Mouse (Mus musculus): ENCODE measurements around the gene 1190005I06Rik.

Gene 1190005I06Rik

DNA sequence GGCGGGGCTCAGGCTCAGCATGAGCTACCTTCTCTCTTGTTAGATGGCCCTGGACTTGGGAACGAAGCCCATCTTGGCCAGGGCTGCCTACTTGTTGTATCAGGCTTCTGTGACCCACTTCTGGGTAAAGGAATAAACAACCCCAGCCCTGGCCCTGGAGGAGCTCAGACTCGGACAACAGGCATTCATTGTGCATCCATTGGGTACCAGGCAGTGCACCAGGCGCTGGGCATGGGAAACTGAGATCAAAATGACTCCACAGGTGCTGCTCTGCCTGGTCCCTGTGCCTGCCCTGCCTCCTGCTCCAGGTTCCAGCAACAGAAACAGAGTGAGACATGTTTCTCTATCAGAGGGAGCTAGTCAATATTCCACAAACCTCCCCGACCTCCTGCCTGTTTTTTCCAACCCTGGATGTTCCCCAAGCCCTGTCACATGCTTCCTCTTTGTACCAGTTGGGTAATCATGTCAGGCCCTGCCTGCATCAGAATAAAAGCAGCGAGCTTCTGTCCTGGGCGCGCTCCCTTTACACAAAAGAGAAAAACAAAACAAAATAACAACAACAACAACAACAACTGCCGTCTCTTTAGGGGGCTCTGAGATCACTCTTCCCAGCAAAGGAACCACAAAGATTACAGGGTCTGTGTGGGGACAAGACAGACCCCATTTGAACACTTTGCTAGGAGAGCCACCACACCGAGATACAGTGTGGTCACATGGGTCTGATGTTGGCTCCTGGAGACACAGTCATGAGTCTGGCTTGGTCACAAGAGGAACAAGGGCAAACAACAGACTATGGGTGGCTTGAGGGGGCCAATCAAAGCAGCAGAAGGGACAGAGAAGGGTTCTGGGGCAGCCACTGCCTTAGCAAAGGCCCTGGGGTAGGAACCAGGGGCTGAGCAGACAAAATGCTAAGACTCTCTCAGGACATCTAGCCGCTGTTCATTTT lies 27.9 kb downstream of the 1190005I06Rik start:
- DNase-seq = no peak

DNA sequence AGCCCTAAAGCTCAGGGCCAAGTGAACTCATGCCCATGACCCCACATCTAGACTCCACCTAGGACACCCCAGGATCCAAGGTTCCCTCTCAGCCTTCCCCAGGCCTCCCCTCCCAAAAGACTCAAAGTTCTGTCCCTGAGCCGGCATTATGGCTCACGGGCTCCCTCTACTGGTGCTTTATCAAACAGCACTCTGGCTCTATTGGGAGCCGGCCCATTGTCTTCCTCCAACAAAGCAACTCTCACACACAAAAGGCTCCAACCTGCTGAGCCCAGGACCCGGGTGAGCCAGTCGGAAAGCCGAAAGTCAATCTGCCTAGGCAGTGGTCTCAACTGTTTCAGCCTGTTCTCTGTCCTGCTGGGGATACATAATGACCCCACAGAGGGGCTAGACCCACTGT lies 29.3 kb downstream of the 1190005I06Rik start:
- DNase-seq = peak; percentile 77

DNA sequence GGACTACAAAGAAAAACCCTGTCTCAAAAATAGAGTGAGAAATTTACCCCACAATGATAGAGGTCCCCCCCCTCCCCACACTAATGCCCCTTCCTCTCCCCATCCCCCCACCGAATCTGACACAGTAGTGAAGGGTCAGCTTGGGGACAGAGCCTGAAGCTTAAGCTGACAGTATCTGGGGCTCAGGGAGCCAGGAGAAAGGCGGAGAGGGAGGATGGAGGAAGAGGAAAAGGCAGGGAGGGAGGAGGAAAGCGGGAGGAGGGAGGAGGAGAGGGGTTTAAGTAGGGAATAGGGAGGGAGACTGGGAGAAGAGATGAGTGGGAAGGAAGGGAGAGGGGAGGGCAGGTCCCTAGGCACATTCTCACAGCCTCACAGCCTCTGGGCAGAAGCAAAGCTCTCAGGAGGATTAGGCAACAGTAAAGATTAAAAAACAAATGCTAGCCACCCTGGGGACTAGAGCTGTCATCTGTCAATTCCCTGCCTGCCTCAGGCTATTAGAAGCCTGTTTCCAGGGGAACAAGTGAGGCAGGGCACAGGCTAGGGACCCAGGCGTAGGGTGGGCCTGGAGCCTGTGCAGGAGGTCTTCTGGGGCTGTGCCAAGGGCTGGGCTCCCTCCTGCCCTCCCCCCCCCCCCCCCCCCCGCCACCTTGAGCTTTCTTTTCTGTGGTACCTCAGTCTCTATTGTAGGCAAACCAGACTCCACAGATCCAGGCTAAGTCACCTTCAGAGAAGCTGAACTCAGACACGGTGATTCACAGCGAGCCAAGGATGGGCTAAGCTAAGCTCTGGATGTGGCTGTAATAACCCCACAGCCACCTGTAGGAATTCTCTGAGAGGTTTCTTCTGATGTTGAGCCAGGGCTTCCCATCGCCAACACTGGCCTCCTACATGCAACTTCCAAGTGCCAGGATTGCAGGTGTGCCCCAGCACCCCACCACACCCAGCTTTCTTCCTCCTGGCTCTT lies 30.5 kb downstream of the 1190005I06Rik start:
- DNase-seq = no peak

DNA sequence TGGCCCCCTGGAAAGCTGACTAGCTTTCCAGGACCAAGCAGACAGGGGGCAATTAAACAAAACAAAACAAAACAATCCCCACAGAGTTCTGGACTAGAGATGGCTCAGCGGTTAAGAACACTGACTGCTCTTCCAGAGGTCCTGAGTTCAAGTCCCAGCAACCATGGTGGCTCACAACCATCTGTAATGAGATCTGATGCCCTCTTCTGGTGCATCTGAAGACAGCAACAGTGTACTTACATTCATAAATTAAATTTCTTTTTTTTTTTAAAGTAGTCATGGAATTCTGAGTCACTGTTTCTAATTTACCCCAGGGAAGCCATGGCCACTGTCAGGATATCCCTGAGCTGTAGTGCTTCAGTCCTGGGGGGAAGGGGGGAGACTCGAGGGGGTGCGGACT lies 32.9 kb downstream of the 1190005I06Rik start:
- DNase-seq = no peak

DNA sequence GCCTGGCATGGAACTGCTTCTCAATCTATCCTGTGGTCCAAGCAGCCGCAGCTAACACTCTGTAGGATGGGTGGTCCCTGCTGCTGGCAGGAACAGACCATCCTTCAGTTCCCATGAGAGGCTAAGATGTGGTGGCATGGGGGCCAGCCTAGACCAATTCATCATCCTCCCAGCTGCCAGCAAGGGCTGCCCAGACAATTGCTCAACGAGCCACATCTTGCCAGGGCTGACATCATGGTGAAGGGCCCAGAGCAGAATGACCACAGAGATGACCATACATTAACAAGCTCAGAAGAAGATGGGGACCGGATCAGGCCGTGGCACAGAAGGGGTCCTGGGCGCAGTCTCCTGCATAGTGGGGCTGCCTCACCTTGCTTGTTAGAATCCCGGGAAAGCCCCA lies 36.6 kb downstream of the 1190005I06Rik start:
- no peak for DNase-seq

DNA sequence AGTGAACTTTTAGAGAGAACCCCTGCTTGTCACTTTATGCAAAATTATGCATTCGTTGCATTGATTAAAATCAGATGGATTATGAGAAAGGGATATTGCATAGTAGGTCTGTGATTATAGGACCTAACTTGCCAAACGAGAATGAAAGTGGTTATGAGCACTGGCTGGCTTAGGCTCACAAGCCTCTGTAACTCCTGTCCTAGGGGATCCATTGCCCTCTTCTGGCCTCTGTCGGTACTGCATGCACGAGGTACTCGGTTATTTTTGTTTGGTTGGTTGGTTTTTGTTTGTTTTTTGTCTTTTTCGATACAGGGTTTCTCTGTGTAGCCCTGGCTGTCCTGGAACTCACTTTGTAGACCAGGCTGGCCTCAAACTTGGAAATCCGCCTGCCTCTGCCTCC lies 39.5 kb downstream of the 1190005I06Rik start:
- peak; percentile 94 for DNase-seq

DNA sequence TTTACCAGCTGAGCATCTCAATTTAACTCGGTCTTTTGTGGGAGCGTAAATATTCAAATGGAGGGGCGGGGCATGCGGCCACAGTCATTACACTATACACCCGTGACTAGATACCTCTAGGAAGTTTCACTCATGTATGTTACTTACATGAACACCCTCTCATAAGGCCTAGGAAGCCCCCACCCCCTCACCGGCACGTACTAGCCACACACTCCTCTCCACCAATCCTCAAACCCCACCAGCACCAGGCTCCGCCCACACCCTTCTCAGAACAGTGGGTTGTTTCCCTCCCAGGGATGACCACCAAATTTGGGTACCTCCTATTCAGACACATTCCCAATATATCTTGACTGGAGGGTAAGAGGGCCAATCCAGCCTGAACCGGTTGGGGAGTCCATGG lies 40.0 kb downstream of the 1190005I06Rik start:
- no peak for DNase-seq

DNA sequence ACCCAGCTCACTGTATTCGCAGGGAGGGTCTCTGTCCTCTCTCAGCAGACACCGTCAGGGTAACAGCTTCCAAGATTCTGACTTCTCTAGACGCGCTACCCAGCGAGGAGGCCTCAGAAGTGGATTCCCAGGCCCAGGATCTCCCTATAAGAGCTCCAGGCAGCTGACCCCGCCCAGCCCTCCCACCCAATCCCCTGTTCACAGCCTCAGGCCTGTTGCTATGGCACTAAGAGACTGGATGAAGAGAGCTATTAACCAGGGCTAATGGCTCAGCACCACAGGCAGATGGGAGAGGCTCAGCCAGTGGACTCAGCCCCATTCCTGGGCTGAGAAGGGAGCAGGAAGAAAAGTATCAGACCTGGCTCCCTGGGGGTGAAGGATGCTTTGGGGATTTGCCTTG lies 44.8 kb downstream of the 1190005I06Rik start:
- no peak for DNase-seq

DNA sequence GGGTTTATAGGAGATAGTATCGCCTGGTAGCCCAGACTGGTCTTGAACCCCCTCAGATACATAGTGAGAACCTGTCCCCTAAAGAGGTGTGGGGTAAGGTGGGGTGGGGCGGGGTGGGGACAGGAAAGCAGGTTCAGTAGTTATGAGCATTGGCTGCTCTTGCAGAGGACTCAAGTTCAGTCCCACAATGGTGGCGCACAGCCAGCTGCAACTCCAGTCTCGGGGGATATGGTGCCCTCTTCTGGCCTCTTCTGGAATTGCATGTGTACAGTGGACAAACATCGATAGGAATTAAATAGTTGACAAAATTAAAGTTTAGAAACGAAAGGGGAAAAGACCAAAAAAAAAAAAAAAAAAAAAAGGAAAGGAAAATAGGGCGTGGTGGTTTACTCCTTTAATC lies 47.9 kb downstream of the 1190005I06Rik start:
- DNase-seq = peak; percentile 85

DNA sequence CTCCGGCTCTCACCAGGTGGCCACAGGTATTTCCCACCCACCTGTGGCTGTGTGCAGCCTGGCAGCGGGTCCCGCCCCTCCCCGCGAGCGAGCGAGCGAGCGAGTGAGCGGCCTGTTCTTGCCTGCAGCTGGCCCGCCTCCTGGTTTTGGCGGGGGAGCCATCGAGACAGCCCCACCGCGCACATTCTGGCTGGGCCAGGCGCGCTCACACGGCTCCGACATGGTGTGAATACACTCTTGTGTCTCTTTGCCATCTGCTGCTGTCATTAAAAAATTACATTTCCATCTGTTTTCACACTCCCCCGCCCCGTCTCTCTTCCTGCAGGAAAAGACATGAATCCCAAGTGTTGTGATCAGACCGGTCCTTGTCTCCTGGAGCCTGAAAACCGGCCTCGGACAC lies 48.9 kb downstream of the 1190005I06Rik start:
- DNase-seq = peak; percentile 75

DNA sequence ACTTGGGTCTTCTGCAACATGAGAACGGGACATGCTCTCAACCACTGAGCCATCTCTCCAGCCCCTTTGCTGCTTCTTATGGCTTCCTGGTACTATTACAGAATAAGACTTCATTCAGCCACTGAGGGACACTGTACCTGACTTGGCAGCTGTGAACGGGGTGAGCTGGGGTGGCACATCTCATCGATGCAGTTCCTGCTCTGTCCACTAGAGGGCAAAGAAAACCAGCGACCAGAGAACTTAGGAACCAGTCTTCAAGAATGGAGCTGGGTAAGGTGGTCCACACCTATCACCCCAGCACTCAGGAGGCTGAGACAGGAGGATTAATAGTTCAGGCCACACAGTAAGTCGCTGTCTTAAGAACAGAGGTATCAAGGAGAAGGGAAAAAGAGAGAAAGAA lies 51.5 kb downstream of the 1190005I06Rik start:
- peak; percentile 61 for DNase-seq

DNA sequence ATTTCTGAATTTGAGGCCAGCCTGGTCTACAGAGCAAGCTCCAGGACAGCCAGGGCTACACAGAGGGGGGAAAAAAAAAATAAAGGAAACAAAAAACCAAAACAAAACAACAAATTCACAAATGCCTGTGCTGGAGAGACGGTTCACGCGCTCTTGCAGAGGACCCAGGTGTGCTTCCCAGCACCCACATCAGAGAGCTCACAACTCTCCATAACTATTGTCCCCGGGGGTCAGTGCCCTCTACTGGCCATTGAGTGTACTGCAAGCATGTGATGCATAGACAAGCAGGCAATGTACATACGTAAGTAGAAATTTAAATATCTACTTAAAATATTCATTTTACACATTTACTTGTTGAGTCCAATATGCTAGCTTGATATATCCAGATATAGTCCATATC lies 52.9 kb downstream of the 1190005I06Rik start:
- no peak for DNase-seq

DNA sequence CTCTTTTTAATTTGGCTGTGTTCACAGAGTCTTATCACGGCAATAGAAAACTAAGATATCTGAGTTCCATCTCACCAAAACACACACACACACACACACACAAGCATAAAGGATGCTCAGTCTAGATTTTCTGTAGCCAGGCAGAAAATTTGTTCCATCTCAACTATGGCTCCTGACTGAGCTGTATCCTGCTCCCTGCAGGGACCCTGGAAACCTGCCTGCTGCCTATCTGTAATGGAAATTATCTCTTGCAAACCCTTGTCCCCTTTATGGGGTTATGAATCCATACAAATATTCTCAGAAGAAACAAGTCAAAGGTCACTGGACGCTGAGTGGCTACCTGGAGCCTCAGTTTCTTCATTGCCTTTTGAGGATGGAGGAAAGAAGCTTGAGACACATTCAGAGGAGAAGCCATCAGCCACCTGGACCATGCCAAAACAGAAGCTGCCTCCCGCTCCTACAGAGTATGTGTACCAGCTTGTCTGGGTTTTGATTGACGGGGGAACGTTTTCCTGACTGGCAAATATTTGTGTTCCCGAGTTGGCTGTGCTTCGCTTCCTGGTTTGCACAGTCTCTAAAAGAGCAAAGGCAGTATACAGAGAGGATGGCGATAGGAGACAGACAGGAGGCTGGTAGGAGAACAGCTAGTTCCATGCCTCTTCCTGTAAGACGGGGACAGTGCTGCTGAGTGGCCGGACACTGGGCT lies 55.7 kb downstream of the 1190005I06Rik start:
- DNase-seq = no peak

DNA sequence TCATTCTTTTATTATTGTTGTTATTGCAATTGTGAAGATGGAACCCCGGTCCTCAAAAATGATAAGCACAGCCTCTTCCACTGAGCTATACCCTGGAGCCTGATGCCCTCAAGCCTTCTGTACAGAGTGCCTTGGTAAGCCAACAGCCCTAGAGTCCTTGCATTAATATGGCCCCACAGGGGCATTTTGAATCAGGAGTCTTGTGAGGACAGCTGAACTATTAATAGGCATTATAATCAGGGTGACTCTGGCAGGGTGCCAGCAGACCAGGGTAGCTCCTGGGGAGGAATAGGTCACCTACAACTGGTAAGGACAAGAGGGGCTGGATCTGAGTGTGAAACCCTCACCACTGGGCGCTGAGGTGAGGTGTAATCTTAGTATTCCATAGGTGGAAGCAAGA lies 57.5 kb downstream of the 1190005I06Rik start:
- no peak for DNase-seq

DNA sequence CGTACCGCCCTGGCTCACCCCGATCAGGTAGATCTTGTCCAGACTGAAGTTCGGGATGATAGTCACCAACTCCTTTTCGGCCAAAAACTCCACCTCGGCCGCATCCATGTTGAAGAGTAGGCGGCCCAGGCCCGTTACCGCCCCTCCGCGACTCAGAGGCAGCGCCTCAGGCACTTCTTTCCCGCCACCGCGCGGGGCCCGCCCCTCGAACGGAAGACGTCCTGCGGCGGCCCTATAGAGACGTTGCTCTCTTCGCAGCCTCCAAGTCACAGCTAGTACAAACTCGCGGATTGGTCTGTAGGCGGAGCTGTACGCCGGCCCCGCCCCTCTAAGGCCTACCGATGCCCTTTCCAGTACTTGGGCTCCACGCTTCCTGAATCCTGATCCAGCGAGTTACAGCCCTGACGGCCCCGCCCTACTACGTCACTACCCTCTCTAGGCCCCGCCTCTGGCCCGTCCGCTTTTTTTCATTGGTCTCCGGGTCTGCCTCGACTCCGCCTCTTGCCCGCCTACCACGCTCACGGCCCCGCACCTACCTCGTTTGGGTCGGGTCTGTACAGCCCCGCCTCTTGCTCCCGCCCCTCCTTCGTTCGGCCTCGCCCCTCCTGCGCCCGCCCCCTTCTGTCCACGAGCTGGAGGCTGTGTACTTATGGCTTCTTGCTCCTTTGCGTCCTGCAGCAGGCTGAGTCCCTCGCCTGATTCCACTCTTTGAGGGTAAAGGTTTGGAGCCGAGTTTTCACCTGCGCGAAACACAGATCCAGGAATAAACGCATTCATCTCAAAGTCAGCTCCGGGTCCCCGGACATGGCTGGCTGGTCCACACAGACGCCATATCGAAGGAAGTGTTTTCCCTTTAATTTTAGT lies 58.3 kb downstream of the 1190005I06Rik start, which contains the start of gene Gins2:
TSS of gene Gins2 (minus strand) at position 397 of the 864 bp plus-strand sequence.
- DNase-seq = peak; percentile 96

DNA sequence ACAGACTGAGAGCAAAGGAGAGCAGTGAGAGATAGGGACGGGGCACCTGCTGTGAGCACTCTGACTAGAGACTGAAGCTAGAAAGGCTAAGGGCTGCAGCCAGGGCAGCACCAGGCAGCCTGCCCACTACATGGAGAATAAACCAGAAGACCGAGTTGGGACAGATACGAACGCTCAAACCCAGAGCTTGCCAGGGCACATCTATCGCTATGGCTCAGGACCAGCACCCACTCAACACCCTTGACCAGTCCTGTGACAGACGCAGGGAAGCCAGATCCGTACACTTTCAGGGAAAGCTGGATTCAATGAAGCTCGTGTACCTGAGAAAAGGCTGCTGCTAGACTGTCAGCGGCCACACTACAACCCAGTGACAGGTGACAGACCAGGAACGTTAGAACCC lies 61.9 kb downstream of the 1190005I06Rik start:
- DNase-seq = no peak

DNA sequence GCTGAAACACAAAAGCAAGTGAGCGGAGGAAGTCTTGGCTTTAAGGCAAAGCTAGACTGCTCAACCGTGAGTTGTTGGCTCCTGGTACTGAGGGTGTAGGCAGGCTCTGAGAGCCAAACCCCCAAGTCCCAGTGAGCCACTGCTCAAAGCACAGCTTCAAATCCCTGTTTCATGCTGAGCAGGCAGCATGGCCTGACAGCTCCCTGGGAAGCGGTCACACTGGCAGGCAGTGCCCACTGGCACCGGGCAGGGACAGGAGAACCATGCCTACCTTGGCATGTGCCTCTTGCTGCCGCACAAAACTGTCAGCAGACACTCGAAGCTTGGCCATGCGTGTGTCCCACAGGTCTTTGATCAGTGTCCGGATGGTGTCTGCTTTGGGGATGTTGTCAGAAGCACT lies 65.6 kb downstream of the 1190005I06Rik start:
- no peak for DNase-seq

DNA sequence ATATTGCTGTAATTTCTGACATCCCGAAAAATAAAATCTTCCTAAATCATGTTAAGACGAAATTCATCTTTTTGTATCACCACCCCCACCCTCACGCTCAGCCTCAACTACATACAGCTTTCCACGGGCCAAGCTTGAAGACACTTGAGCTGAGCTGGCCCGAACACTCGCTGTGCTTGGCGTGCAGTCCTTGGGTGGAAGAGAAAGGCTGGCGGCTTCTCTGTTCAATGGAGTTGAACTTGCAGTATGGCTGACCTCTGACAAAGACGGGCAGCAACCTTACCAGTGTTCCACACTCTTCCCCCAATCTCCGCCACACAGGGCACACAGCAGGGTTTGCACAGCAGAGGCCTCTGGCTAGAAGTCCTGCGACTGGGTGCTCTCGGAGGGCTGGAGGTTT lies 66.1 kb downstream of the 1190005I06Rik start:
- no peak for DNase-seq

DNA sequence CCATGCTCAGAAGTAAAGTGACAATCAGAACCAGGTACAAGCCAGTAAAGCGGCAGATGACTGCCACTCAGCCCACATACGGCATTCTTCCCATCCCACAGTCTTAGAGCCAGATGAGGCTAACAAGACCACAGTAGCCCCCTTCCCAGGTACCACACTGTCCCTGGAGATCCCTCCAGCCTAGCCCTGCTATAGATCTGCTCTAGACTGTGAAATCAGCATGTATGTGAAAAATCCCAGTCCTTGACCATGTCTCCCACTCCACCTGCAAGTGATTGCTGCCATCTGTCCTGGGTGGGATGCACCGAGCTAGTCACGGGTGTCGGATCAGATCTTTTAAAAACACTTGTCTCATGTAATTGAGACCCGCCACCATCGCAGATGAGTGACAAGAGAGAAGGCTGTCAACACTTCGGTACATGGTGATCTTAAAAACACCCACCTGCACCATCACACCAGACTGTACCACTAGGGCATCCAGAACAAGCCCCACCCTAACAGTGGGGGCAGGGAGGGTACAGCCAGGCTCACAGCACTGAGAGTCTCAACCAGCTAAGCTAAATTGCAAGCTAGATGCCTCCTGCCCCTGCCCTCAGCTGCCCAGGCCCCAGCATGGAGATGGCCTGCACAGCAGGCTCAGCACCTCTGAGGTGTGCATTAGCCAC lies 67.0 kb downstream of the 1190005I06Rik start:
- DNase-seq = no peak

DNA sequence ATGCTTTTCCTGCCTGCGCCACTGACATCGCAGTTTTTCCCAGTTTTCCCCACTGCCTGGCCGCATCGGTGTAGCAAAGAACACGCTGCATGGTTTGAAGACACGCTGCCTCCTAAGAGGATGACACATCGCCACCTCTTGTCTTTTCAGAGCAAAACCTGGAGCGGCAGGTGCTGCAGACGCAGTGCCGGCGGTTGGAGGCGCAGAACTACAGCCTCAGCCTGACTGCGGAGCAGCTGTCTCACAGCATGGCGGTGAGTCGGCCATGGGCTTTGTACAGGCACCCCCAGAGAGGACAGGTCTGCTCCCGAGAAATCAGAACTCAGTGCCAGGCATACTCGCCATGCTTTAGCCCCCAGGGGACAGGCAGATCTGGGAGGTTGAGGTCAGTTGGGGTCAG lies 69.6 kb downstream of the 1190005I06Rik start:
- no peak for DNase-seq

DNA sequence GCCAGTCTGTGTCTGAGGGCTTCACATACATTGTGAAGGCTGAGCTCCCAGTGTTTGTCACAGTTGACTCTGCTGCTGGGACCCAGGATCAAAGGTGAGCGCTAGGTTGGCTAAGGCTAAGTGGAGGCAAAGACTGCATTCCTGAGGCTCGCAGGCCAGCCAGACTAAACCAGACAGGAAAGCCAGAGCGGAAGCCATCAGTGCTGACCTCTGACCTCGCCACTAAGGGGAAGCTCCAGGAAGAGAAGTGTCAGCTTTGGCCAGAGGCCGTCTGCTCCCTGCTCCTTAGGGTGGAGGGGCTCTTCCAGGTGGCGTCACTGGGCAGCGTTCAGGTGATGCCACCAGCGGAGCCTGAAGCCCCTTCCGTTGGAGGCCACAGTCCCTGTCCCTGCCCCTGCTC lies 71.6 kb downstream of the 1190005I06Rik start:
- DNase-seq = no peak

Measured in right cerebral cortex, postnatal 4 days (tissue).